Mouse (Mus musculus) stomach, postnatal 0 days (tissue): Measurements from ENCODE around the gene Sumo3. TPM values are rescaled to one million over a fixed set of nuclear protein-coding genes. Genes with fewer than 3 reads are reported as not detected.

Source experiments
- ATAC-seq: fragments of 200-750 bp; cut with Nextera tagmentation; 2 replicates; pipeline ENCODE4 v1.8.0; 2017; ENCODE audit not compliant: low FRiP score, low TSS enrichment
- DNase-seq: peaks from one replicate; pipeline ENCODE4 v3.0.0-alpha.2; 2016; ENCODE audit warnings: low spot score
- H3K27ac ChIP-seq: fragments of 300-500 bp; sonication (generic); replicated peaks from 2 replicates; pipeline ENCODE4 v1.5.1; 2014; ENCODE audit warnings: mild to moderate bottlenecking, control low read depth
- H3K27me3 ChIP-seq: fragments of 300-500 bp; sonication (generic); 2 replicates; pipeline ENCODE4 v1.6.1; 2014; ENCODE audit warnings: low read length; ENCODE audit not compliant: control insufficient read depth, insufficient read depth
- H3K36me3 ChIP-seq: fragments of 300-500 bp; sonication (generic); 2 replicates; pipeline ENCODE4 v1.6.1; 2014; ENCODE audit warnings: low read length, mixed read lengths; ENCODE audit not compliant: control insufficient read depth, insufficient read depth
- H3K4me1 ChIP-seq: fragments of 300-500 bp; sonication (generic); replicated peaks from 2 replicates; pipeline ENCODE4 v1.6.1; 2014; ENCODE audit warnings: antibody characterized with exemption; ENCODE audit not compliant: control insufficient read depth, insufficient read depth
- H3K4me2 ChIP-seq: fragments of 300-500 bp; sonication (generic); replicated peaks from 2 replicates; pipeline ENCODE4 v1.6.1; 2014; ENCODE audit warnings: low read depth, mild to moderate bottlenecking, control low read depth, moderate library complexity
- H3K4me3 ChIP-seq: fragments of 300-500 bp; sonication (generic); 2 replicates; pipeline ENCODE4 v1.5.1; 2014; ENCODE audit warnings: low read depth, low read length, control low read depth
- H3K9ac ChIP-seq: fragments of 300-500 bp; sonication (generic); 2 replicates; pipeline ENCODE4 v1.6.1; 2014; ENCODE audit warnings: mild to moderate bottlenecking, low read length, control low read depth, mixed read lengths
- H3K9me3 ChIP-seq: fragments of 300-500 bp; sonication (generic); 2 replicates; pipeline ENCODE4 v1.6.1; 2016; ENCODE audit warnings: low read length; ENCODE audit not compliant: control insufficient read depth
- CTCF ChIP-seq: IDR thresholded peaks from 2 replicates; pipeline ENCODE4 v1.5.1; 2016; ENCODE audit warnings: antibody characterized with exemption, low read depth, mild to moderate bottlenecking, moderate library complexity
- EP300 ChIP-seq: optimal IDR thresholded peaks from 2 replicates; pipeline ENCODE3; 2016; ENCODE audit warnings: antibody characterized with exemption
- WGBS: fragments of 180-500 bp; shearing (Covaris S2); extraction: QIAGEN DNeasy Blood & Tissue Kit; methylation state at CpG from one replicate; pipeline ENCODE4 v1.1.7; 2014; 5-methylcytosine and 5-hydroxymethylcytosine counted together
- polyA plus RNA-seq: library from polyadenylated mRNA; unstranded; fragments of >200 nt; fragmentation: Nextera tagmentation; extraction: Ambion mirVana; gene quantifications from 2 replicates; pipeline ENCODE4 v1.2.1, GENCODE M21; 2015

The Sumo3 gene
- polyA plus RNA-seq, 1 experiment from 2014 or later, result 232 TPM

DNA sequence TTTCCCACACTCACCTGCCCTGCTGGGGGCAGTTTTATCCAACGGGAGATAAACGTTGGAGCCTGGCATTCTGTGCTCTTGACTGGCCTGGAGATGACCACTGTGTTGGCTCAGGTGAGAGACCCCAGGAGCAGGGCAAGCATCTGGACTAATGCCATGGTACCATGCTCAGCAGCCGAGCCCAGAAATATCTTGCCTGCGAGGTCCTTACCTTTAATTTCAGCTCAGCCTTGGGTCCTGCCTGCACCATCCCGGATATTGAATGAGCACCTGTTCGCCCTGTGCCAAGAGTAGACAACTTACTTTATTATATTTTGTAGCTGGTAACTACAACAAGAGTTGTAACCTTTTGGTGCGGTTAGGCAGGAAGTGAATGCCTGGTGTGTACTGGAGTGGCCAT, 958 bp downstream of the Sumo3 start:
- H3K4me2 ChIP-seq, result peak overlapping the region; percentile 95
- H3K9ac ChIP-seq, result peak overlapping the region; percentile 91
- peaks cover 7% of the 10 kb centered on the region; the same call in 1 of the 2 replicates for H3K36me3 ChIP-seq
- no peak for DNase-seq
- H3K4me1 ChIP-seq, result peaks cover 7% of the 10 kb centered on the region; the same call in 1 of the 2 replicates
- no peaks in the 10 kb centered on the region for H3K9me3 ChIP-seq
- peak; percentile 1; the same call in 1 of the 2 replicates for ATAC-seq
- H3K27me3 ChIP-seq, result no peaks in the 10 kb centered on the region
- H3K27ac ChIP-seq, result peak overlapping the region; percentile 99
- H3K4me3 ChIP-seq, result peak overlapping the region; percentile 64
- WGBS, result 26% methylated on average over 7 of the region's 7 CpGs
- TF ChIP-seq CTCF, result no peak
- no peak for TF ChIP-seq EP300

DNA sequence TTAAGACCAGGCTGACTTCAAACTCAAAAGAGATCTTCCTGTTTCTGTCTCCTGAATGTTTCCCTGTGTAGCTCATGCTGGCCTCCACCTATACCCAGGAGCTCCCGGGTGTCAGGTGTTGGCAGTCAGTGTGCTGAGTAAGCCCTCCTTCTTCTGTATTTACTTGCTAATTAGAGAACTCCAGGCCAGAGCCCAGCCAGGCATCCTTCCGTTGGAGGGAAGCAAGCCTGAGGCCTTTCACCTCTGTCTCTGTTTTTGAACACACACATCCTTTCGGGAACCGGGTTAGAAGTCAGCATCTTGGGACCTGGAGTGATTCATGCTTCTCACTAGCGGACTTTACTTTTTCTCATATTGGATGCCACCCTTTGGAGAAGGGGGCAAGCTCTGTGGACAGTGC, 1.5 kb downstream of the Sumo3 start:
- Histone ChIP-seq H3K9ac (peak overlapping the region; percentile 91; the same call in 1 of the 2 replicates), H3K27me3 (no peaks in the 10 kb centered on the region), H3K36me3 (peaks cover 7% of the 10 kb centered on the region; the same call in 1 of the 2 replicates), H3K4me2 (peak overlapping the region; percentile 95), H3K4me1 (peaks cover 7% of the 10 kb centered on the region; the same call in 1 of the 2 replicates), H3K4me3 (peak overlapping the region; percentile 64), H3K9me3 (no peaks in the 10 kb centered on the region), H3K27ac (peak overlapping the region; percentile 99; the same call in 1 of the 2 replicates)
- DNase-seq (no peak), ATAC-seq (no peak)
- TF ChIP-seq EP300 (no peak), CTCF (no peak)
- 48% methylated on average over 5 of the region's 5 CpGs for WGBS

DNA sequence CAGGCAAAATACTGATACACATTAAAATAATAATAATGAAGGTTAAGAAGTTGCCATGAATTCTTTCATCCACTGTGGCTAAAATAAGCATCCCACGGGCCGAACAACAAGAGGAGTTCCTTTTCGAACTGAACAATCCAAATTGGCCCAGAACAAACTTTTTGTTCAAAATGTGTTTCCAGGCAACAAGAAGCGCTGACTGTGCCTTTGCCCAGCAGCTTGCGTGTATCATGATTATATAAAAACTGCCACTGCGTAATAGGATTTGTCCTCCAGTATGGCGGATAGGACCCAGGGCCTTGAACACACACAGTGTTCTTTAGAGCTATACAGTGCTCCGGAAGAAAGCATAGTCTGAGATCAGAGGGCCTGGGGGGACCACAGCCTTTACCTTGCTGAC, 2.7 kb downstream of the Sumo3 start:
- Histone ChIP-seq H3K4me2 (no peak overlapping the region), H3K4me1 (peaks cover 7% of the 10 kb centered on the region; the same call in 1 of the 2 replicates), H3K27ac (no peak overlapping the region), H3K9ac (no peak overlapping the region), H3K36me3 (peaks cover 13% of the 10 kb centered on the region), H3K9me3 (no peaks in the 10 kb centered on the region), H3K4me3 (no peak overlapping the region), H3K27me3 (no peaks in the 10 kb centered on the region)
- ATAC-seq (no peak), DNase-seq (no peak)
- WGBS, result 82% methylated on average over 8 of the region's 8 CpGs
- no peak for TF ChIP-seq CTCF
- no peak for TF ChIP-seq EP300

- Histone ChIP-seq H3K9me3 (no peaks in the 10 kb centered on the region), H3K4me2 (no peak overlapping the region), H3K27me3 (no peaks in the 10 kb centered on the region), H3K9ac (no peak overlapping the region), H3K27ac (no peak overlapping the region), H3K4me1 (peaks cover 7% of the 10 kb centered on the region; the same call in 1 of the 2 replicates), H3K4me3 (no peak overlapping the region), H3K36me3 (peaks cover 13% of the 10 kb centered on the region)
- ATAC-seq (no peak), DNase-seq (no peak)
- WGBS, result 74% methylated on average over 8 of the region's 8 CpGs
- TF ChIP-seq CTCF, result no peak
- TF ChIP-seq EP300, result no peak
Observed at GRCm38 (mm10) chr10:77610221-77610961, 4.5 kb downstream of the Sumo3 start.

DNA sequence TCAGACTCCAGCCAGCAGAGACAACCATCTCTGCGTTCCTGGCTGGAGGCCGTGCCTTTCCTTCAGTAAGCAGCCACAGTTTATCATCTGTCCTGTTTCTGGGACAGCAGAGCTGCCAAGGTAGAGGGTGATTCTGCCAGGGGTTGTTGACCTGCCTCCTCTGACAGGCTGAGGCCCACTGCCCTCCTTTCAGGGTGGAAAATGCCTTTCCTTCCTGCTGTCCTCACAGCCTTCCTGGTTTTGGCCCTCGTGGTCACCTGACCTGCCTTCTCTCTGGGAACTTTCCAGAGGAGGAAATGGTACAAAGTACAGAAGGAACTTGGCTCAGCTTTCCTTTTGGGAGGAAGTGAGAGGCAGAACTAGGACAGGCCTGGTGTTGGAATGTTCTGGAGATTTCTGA, 7.5 kb downstream of the Sumo3 start:
- 54% methylated on average over 3 of the region's 3 CpGs for WGBS
- peak; percentile 79 for ATAC-seq
- Histone ChIP-seq H3K36me3 (peaks cover 22% of the 10 kb centered on the region), H3K4me2 (no peak overlapping the region), H3K27ac (peak overlapping the region; percentile 69), H3K4me1 (no peaks in the 10 kb centered on the region), H3K9me3 (no peaks in the 10 kb centered on the region), H3K9ac (no peak overlapping the region), H3K4me3 (no peak overlapping the region), H3K27me3 (no peaks in the 10 kb centered on the region)
- DNase-seq, result peak; percentile 73
- no peak for TF ChIP-seq EP300
- no peak for TF ChIP-seq CTCF

DNA sequence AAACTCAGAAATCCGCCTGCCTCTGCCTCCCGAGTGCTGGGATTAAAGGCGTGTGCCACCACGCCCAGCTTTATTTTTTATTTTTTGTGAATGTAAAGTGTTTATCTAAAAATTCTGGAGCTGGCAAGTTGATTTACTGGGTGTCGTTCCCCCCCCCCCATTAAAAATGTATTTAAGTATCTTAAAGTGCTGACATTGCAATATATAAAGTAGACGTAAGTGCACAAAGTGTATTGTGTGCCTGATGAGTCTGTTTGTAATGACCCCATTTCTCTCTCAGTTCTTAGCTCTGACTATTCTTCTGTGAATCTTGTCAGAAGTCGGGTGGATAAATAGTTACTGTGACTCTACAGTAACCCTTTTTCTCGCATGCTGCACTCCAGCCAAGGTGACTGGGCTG, 9.8 kb downstream of the Sumo3 start:
- H3K4me2 ChIP-seq, result no peak overlapping the region
- no peaks in the 10 kb centered on the region for H3K9me3 ChIP-seq
- DNase-seq (no peak), ATAC-seq (no peak)
- WGBS, result 86% methylated on average over 7 of the region's 8 CpGs
- H3K4me1 ChIP-seq, result no peaks in the 10 kb centered on the region
- no peaks in the 10 kb centered on the region for H3K27me3 ChIP-seq
- TF ChIP-seq EP300, result no peak
- TF ChIP-seq CTCF, result no peak
- H3K36me3 ChIP-seq, result peaks cover 16% of the 10 kb centered on the region
- no peak overlapping the region for H3K9ac ChIP-seq
- no peak overlapping the region for H3K4me3 ChIP-seq
- H3K27ac ChIP-seq, result no peak overlapping the region
